Mouse (Mus musculus) hematopoietic stem cell, adult 5-6 weeks (primary cell): ENCODE data around the gene Tm2d1. TPM values are rescaled to one million over a fixed set of nuclear protein-coding genes. Genes with fewer than 3 reads are reported as not detected.

Source experiments
- ATAC-seq, 2 experiments: fragments of 125-278 bp in 1 of 2; replicated peaks in 1 of 2; 2 replicates each; pipeline ENCODE4 v1.8.0; 2016 to 2017; ENCODE audit warnings: inconsistent platforms in 2 of 2, mild to moderate bottlenecking in 2 of 2, moderate number of reproducible peaks in 2 of 2, low read depth in 1 of 2, moderate TSS enrichment in 1 of 2; ENCODE audit not compliant: low FRiP score in 2 of 2, poor library complexity in 2 of 2, severe bottlenecking in 2 of 2, insufficient read depth in 1 of 2, low TSS enrichment in 1 of 2
- total RNA-seq: library from RNA; stranded (forward); fragments of 172-1452, 232-1000 nt; gene quantifications from 2 replicates; pipeline ENCODE4 v1.2.3, GENCODE M21; 2017

Tm2d1 gene
- total RNA-seq, 1 experiment from 2014 or later, result 25.8 TPM

DNA sequence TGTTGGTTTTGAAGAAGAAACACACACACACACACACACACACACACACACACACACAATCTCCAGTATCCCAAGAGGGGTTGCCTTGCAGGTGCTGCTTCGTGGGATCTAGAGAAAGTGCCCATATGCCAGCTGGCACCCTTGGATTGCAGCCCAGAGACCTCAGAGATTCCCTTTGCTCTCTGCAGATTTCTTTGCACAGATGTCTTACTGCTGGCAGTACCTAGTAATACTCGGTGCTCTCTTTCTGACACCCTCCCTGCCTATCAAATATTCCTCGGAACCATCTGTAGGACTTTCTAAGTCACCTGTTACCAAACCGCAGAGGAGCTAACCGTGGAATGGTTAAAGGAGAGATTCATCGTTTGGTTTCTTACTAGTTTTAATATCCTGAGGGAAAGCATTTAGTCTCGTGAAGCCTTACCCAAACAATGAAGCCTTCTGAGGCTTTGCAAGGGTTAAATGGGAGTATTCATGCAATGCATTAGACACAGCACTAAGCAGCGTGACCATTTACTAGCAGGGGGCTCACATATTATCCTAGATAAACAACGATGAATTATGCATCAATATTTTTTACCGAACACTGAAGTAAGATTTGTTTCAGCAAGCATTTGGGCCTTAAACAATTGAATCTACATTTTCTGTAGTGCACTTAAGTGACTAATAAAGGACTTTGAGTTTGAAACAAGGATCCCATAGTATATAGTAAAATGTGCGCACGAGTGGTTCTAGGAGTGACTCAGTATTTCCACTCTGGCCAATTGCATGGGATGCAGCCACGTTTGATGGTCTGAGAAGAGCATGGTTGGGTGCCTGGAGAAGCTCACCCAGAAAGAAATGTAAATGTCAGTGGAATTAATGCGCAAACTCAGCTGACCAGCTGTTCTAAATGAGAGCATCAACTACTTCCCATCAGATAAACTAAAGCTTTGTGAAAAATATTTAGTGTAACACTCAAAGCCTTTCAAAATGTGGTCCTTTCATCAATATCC lies 44.2 kb downstream of the Tm2d1 start:
- ATAC-seq, result no peak

DNA sequence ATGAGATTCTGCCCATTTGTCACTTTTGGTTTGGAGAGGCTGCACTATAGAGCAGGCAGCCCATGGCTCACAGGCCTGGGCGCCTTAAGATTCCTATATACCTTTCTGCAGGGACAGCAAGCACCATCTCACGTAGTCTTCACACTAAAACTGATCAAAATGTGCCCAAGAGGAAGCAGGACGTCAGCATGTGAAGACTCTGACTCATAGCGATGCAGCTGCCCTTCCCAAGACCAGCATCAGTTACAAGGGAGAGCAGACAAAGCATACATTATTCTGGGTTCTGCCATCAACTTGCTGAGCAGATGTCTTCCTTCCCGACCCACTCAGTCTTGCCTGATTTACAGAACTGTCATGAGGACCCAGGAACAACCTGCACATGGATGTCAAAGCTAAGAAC lies 45.9 kb downstream of the Tm2d1 start:
- no peak for ATAC-seq

- ATAC-seq, result no peak
Measured at GRCm38 (mm10) chr4:98335726-98336125, 47.4 kb downstream of the Tm2d1 start.

DNA sequence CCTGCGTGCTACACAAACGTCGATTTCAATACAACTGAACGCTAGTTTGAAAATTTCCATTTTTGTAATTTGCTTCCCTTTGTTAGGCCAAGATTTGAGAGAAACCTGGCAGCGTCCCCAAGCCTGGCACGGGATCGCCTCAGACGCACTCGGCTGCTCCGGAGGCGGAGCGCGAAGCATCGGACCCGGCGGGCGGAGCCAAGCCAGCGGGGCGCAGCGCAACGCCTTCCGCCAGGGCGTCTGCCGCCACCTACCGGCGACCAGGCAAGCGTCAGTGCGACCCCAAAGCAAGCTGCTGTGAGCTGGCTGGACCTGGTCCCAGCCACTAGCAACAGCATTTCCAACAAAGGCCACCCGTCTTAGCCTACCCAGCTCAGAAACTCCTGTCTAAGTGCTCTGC lies 60.9 kb downstream of the Tm2d1 start:
- ATAC-seq, result peak; percentile 95 to 96

- peak; percentile 18 to 43; a peak in 2 of 4 replicates for ATAC-seq
Measured at GRCm38 (mm10) chr4:98321371-98322111, 61.6 kb downstream of the Tm2d1 start.

GRCm38 (mm10) chr4:98318769-98319168 lies 64.3 kb downstream of the Tm2d1 start:
- no peak for ATAC-seq

- no peak for ATAC-seq
Measured at GRCm38 (mm10) chr4:98317149-98317548, 66.0 kb downstream of the Tm2d1 start.

Other genes with a start within 250 kb of the Tm2d1 start
- gene Patj, start 12.5 kb upstream of the Tm2d1 start, total RNA-seq, result 26.1 and 26.9 TPM in 2 replicates